Mouse (Mus musculus) embryonic facial prominence, embryonic 10.5 days (tissue): ENCODE data around the gene Dnajb12. TPM values are rescaled to one million over a fixed set of nuclear protein-coding genes. Genes with fewer than 3 reads are reported as not detected.
A peak's percentile ranks its signal among the peaks of the same experiment; 100 is the strongest.

Experiments used
- DNase-seq: peaks from one replicate; pipeline ENCODE4 v3.0.0-alpha.2; 2017; ENCODE audit warnings: low spot score
- H3K27ac ChIP-seq: fragments of 300-500 bp; sonication (generic); replicated peaks from 2 replicates; pipeline ENCODE4 v1.5.1; 2016; ENCODE audit warnings: mild to moderate bottlenecking
- H3K27me3 ChIP-seq: fragments of 300-500 bp; sonication (generic); replicated peaks from 2 replicates; pipeline ENCODE4 v1.6.1; 2016; ENCODE audit warnings: low read depth, mild to moderate bottlenecking; ENCODE audit not compliant: poor library complexity, severe bottlenecking
- H3K36me3 ChIP-seq: fragments of 300-500 bp; sonication (generic); replicated peaks from 2 replicates; pipeline ENCODE4 v1.6.1; 2016; ENCODE audit warnings: mild to moderate bottlenecking, moderate library complexity
- H3K4me1 ChIP-seq: fragments of 300-500 bp; sonication (generic); 2 replicates; pipeline ENCODE4 v1.6.1; 2016
- H3K4me3 ChIP-seq: fragments of 300-500 bp; sonication (generic); 2 replicates; pipeline ENCODE4 v1.5.1; 2016; ENCODE audit warnings: mild to moderate bottlenecking, moderate library complexity
- H3K9me3 ChIP-seq: fragments of 300-500 bp; sonication (generic); 2 replicates; pipeline ENCODE4 v1.6.1; 2016; ENCODE audit warnings: mild to moderate bottlenecking
- WGBS: fragments of 180-500 bp; shearing (Covaris S2); methylation state at CpG from one replicate; pipeline ENCODE4 v1.1.7; 2016; 5-methylcytosine and 5-hydroxymethylcytosine counted together
- polyA plus RNA-seq: library from polyadenylated mRNA; unstranded; fragments of >200 nt; fragmentation: Nextera tagmentation; extraction: Ambion mirVana; gene quantifications from 2 replicates; pipeline ENCODE4 v1.2.1, GENCODE M21; 2016

Dnajb12 gene
- polyA plus RNA-seq, 1 experiment from 2014 or later = 27.0 TPM

GRCm38 (mm10) chr10:59916159-59916558, 36.8 kb downstream of the Dnajb12 start:
- H3K27me3 ChIP-seq = no peaks in the 10 kb centered on the region
- H3K9me3 ChIP-seq = no peaks in the 10 kb centered on the region
- WGBS = 7% methylated on average over 4 of the region's 4 CpGs
- no peaks in the 10 kb centered on the region for H3K36me3 ChIP-seq
- H3K27ac ChIP-seq = peak overlapping the region; percentile 88
- peak overlapping the region; percentile 54 for H3K4me3 ChIP-seq
- peaks cover 63% of the 10 kb centered on the region for H3K4me1 ChIP-seq
- no peak for DNase-seq

GRCm38 (mm10) chr10:59916649-59917048, 37.3 kb downstream of the Dnajb12 start:
- 2% methylated on average over 10 of the region's 10 CpGs for WGBS
- Histone ChIP-seq H3K9me3 (no peaks in the 10 kb centered on the region), H3K4me1 (peaks cover 63% of the 10 kb centered on the region), H3K4me3 (peak overlapping the region; percentile 54), H3K27me3 (no peaks in the 10 kb centered on the region), H3K36me3 (no peaks in the 10 kb centered on the region), H3K27ac (peak overlapping the region; percentile 88)
- peak; percentile 88 for DNase-seq

- Histone ChIP-seq H3K9me3 (no peaks in the 10 kb centered on the region), H3K4me3 (no peak overlapping the region), H3K36me3 (no peaks in the 10 kb centered on the region), H3K27ac (no peak overlapping the region; the same call in 1 of the 2 replicates), H3K27me3 (no peaks in the 10 kb centered on the region), H3K4me1 (peaks cover 61% of the 10 kb centered on the region)
- no peak for DNase-seq
- WGBS = 92% methylated on average over 4 of the region's 4 CpGs
These were observed 38.8 kb downstream of the Dnajb12 start for GRCm38 (mm10) chr10:59918111-59918510.

- H3K27me3 ChIP-seq = no peaks in the 10 kb centered on the region
- peak overlapping the region; percentile 87 for H3K27ac ChIP-seq
- peak; percentile 39 for DNase-seq
- H3K4me3 ChIP-seq = no peak overlapping the region
- WGBS = 40% methylated on average over 15 of the region's 15 CpGs
- H3K9me3 ChIP-seq = no peaks in the 10 kb centered on the region
- H3K4me1 ChIP-seq = peaks cover 66% of the 10 kb centered on the region
- no peaks in the 10 kb centered on the region for H3K36me3 ChIP-seq
These were observed 40.3 kb downstream of the Dnajb12 start for GRCm38 (mm10) chr10:59919494-59920181.

GRCm38 (mm10) chr10:59920485-59920809, 41.1 kb downstream of the Dnajb12 start:
- H3K4me3 ChIP-seq = peak overlapping the region; percentile 53
- DNase-seq = no peak
- no peaks in the 10 kb centered on the region for H3K9me3 ChIP-seq
- no peaks in the 10 kb centered on the region for H3K36me3 ChIP-seq
- peak overlapping the region; percentile 87 for H3K27ac ChIP-seq
- H3K27me3 ChIP-seq = no peaks in the 10 kb centered on the region
- peaks cover 62% of the 10 kb centered on the region for H3K4me1 ChIP-seq
- 23% methylated on average over 7 of the region's 7 CpGs for WGBS

- DNase-seq = peak; percentile 87
- Histone ChIP-seq H3K4me1 (peaks cover 56% of the 10 kb centered on the region), H3K9me3 (no peaks in the 10 kb centered on the region), H3K36me3 (no peaks in the 10 kb centered on the region), H3K27ac (peak overlapping the region; percentile 87), H3K4me3 (peak overlapping the region; percentile 53), H3K27me3 (no peaks in the 10 kb centered on the region)
- 5% methylated on average over 33 of the region's 33 CpGs for WGBS
These were observed 41.7 kb downstream of the Dnajb12 start for GRCm38 (mm10) chr10:59920810-59921681.

- 82% methylated on average over 2 of the region's 2 CpGs for WGBS
- H3K27ac ChIP-seq = no peak overlapping the region
- H3K9me3 ChIP-seq = no peaks in the 10 kb centered on the region
- no peaks in the 10 kb centered on the region for H3K36me3 ChIP-seq
- H3K27me3 ChIP-seq = no peaks in the 10 kb centered on the region
- H3K4me3 ChIP-seq = no peak overlapping the region
- peaks cover 43% of the 10 kb centered on the region for H3K4me1 ChIP-seq
- no peak for DNase-seq
These were observed 44.1 kb downstream of the Dnajb12 start for GRCm38 (mm10) chr10:59923493-59923892.

- Histone ChIP-seq H3K36me3 (no peaks in the 10 kb centered on the region), H3K9me3 (no peaks in the 10 kb centered on the region), H3K4me1 (peaks cover 40% of the 10 kb centered on the region), H3K4me3 (no peak overlapping the region), H3K27me3 (no peaks in the 10 kb centered on the region), H3K27ac (0 out of 2 replicates have a peak overlapping the region, but pooled peaks have one; percentile 48)
- 31% methylated on average over 3 of the region's 3 CpGs for WGBS
- DNase-seq = no peak
These were observed 44.9 kb downstream of the Dnajb12 start for GRCm38 (mm10) chr10:59924305-59924704.

- Histone ChIP-seq H3K9me3 (no peaks in the 10 kb centered on the region), H3K36me3 (no peaks in the 10 kb centered on the region), H3K4me1 (peaks cover 15% of the 10 kb centered on the region), H3K27ac (no peak overlapping the region), H3K4me3 (no peak overlapping the region), H3K27me3 (no peaks in the 10 kb centered on the region)
- 72% methylated on average over 7 of the region's 7 CpGs for WGBS
- DNase-seq = no peak
These were observed 49.8 kb downstream of the Dnajb12 start for GRCm38 (mm10) chr10:59929205-59929604.

- Histone ChIP-seq H3K9me3 (no peaks in the 10 kb centered on the region), H3K4me3 (no peak overlapping the region), H3K27me3 (no peaks in the 10 kb centered on the region), H3K36me3 (no peaks in the 10 kb centered on the region), H3K4me1 (peaks cover 17% of the 10 kb centered on the region), H3K27ac (peak overlapping the region; percentile 1; the same call in 1 of the 2 replicates)
- no peak for DNase-seq
- WGBS = 33% methylated on average over 10 of the region's 10 CpGs
These were observed 51.6 kb downstream of the Dnajb12 start for GRCm38 (mm10) chr10:59930996-59931395.

GRCm38 (mm10) chr10:59932521-59932920, 53.2 kb downstream of the Dnajb12 start:
- no peak overlapping the region for H3K27ac ChIP-seq
- peaks cover 24% of the 10 kb centered on the region for H3K4me1 ChIP-seq
- H3K36me3 ChIP-seq = no peaks in the 10 kb centered on the region
- DNase-seq = no peak
- WGBS = 85% methylated on average over 6 of the region's 6 CpGs
- H3K4me3 ChIP-seq = no peak overlapping the region
- H3K9me3 ChIP-seq = no peaks in the 10 kb centered on the region
- H3K27me3 ChIP-seq = no peaks in the 10 kb centered on the region

GRCm38 (mm10) chr10:59934039-59934438, 54.7 kb downstream of the Dnajb12 start:
- Histone ChIP-seq H3K27ac (peak overlapping the region; percentile 54; the same call in 1 of the 2 replicates), H3K36me3 (no peaks in the 10 kb centered on the region), H3K27me3 (no peaks in the 10 kb centered on the region), H3K4me3 (no peak overlapping the region), H3K9me3 (no peaks in the 10 kb centered on the region), H3K4me1 (peaks cover 26% of the 10 kb centered on the region)
- no peak for DNase-seq
- 29% methylated on average over 3 of the region's 3 CpGs for WGBS
